Mouse (Mus musculus): ENCODE data around the gene Galk2.

The Galk2 gene

GRCm38 (mm10) chr2:125943301-125943700 is 84.4 kb downstream of the Galk2 start:
- DNase-seq = no peak

DNA sequence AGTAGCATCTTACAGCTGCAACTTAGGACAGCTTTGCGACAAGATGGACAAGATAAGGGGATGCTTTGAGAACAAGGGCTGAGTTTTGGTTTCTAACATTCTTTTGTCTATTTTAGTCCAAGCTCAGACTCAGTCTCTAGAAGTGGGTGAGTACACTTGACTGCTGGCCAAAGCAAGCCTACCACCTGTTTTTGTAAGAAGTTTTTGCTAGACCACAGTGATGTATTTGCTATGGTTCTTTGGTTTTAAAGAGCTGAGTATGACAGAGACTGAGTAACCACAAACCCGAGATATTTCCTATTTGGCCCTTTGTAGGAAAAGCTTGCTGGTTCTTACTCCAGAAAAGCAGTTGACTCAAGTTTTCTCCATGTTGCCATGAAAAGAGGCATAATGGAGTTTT is 89.3 kb downstream of the Galk2 start:
- no peak for DNase-seq

DNA sequence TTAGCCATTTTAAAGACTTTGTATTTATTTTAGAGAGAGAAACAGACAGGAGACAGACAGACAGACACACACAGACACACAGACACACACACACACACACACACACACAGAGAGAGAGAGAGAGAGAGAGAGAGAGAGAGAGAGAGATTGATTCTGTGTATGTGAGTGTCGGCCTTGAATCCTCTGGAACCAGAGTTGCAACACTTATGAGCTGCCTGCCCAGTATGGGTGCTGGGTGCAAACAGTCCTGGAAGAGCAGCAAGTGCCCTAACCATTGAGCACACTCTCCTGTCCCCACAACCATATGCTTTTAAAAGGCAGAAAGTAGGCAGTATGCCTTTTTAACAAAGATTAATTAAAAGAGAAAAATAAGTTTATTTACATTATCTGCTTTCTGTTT is 109.9 kb downstream of the Galk2 start:
- no peak for DNase-seq

DNA sequence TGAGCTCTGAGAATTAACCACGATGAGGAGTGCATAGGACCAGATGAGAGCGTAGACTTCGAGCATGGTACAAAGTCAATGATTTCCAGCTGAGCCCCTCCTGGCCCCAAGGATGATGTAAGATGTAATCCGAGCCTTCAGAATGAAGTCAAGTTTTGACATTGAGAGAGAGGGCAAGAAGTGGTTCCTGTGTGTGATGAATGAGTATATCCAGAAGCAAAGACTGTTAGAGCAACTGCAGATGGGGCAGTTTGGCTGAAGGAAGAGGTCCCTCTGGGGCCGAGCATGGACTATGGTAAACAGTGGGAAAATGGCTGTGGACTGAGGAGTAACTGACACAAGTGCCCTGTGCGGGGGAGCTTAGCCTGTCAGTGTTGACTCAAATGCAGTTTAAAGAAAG is 114.3 kb downstream of the Galk2 start:
- no peak for DNase-seq

DNA sequence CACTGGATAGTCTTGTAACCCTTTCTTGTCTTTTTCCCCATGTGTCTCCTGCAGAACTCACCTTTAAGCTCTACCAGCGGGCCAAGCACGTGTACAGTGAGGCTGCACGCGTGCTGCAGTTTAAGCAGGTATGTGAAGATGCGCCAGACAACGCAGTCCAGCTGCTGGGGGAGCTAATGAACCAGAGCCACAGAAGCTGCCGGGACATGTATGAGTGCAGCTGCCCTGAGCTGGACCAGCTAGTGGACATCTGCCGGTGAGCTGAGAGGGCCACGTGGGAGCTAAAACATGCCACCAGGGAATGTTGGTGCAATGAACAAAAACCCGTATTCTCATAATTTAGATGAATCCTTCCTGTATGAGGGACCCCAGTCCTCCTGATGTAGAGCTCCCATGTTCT is 116.3 kb downstream of the Galk2 start:
- no peak for DNase-seq

GRCm38 (mm10) chr2:125975808-125976345 is 117.0 kb downstream of the Galk2 start:
- peak; percentile 13 to 29 for DNase-seq

GRCm38 (mm10) chr2:126002291-126002690 is 143.4 kb downstream of the Galk2 start:
- no peak for DNase-seq

- peak; percentile 32 to 50 for DNase-seq
Observed at GRCm38 (mm10) chr2:126006088-126006487, 147.2 kb downstream of the Galk2 start.

- DNase-seq = no peak
Observed at GRCm38 (mm10) chr2:126006742-126007141, 147.8 kb downstream of the Galk2 start.

DNA sequence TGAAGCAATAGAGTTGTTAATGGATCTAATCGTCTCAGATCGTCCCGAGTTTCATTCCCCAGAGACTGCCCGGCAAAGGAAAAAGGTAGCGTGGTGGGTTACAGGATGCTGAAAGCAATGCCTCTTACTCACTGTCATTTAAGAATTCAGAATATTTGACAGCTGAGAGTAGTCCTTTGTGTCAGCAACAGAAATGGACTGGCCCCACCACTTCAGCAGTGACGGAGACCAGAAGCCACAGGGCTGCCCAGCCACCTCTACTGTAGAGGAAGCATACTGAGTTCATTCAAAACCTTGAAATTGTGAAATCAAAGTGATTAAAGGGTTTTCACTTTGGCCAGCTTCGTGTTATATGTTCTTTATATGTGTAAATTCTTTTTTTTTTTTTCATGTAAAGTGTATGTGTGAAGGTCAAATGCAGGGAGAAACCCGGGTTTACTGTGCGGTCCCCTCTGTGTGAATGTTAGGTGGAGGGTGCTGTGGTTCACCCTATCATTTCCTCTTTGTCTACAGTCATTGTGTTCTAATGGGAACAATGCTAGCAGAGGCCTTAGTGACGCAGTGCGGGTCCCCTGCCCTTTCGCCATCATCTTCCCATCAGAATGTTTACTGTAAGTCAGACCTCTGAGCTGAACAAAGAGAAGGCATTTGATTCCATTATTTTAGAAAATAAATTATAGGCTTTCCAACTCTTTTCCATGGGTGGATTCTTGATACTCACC is 156.2 kb downstream of the Galk2 start:
- DNase-seq = no peak

DNA sequence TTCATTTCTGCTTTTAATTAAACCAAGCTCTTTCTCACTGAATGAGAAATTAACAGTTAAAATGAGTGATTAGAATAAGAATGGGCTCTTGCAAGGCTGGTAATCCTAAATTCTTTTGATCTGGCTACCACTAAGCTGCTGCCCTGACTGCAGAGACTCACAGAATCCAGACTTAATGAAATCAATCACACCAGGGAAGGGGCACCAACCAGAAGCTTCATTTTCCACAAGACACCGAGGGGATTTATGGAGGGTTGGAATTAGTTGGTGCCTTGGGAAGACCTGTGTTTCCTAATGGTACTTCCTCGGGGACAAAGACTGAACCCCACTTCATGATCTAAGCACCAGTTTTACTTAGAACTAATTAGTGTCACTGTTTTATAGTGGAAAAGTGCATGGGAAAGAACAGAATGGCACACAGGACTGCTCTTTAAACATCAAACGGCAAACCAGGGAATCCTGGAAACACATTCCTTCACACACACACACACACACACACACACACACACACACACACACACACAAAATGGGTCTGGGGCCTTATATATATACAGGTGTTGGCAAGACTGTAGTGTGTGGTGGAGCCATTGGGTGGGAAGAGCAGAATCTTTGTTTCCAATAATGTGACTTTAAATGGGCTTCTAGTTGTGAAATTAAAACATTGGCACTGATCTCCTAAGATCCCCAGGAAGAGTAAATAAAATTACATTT is 157.0 kb downstream of the Galk2 start:
- DNase-seq = no peak

GRCm38 (mm10) chr2:126031186-126031900 is 172.4 kb downstream of the Galk2 start:
- DNase-seq = peak; percentile 23 to 57

GRCm38 (mm10) chr2:126033114-126033972 is 174.4 kb downstream of the Galk2 start:
- no peak for DNase-seq
